In the genomic region with DNA sequence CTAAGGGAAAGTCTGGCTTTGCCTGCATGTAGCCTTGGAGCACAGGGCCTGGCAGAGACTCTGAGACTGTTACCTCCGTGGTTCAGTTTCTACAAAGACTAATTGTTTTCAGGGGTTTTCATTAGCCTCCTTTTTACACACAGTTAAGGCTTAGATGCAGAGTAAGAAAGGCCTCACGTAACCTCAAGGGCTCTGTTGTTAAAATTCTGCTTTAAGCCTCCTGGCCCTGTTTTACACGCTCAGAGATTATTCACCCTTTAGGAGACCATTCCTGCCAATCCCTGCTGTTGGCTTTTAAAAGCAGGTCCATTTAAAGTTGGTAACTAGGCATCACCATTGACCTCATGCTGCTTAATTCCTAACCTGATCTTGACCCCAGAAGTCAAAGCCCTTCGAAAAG, we compare ENCODE assay signal across 25 mouse cellular contexts. TPM values are rescaled to one million over a fixed set of nuclear protein-coding genes. Genes with fewer than 3 reads are reported as not detected.
A peak's percentile ranks its signal among the peaks of the same experiment; 100 is the strongest.
DNase-seq lines count a peak whose midpoint lies in the region; ATAC-seq and TF ChIP-seq lines count a peak whose summit lies in the region.
"Had no signal": no experiment of that assay in that cellular context is flagged by ENCODE, and none has a peak within 500 bp of the region (broad histone marks: within the 10 kb centered on the region; RNA-seq: fewer than 3 reads in every experiment).

No protein-coding gene starts in this region.

- 0 out of 2 replicates have a peak, but pooled peaks cover 2% of the 10 kb centered on the region for H3K4me1 ChIP-seq in embryonic facial prominence, embryonic 13.5 days
- peaks cover 7% of the 10 kb centered on the region; the same call in 1 of the 2 replicates for H3K4me1 ChIP-seq in embryonic facial prominence, embryonic 10.5 days
- H3K4me1 ChIP-seq in limb, embryonic 11.5 days (ENCODE audit: control insufficient read depth, insufficient read depth, low read length) = peaks cover 6% of the 10 kb centered on the region; the same call in 1 of the 2 replicates
- peaks cover 9% of the 10 kb centered on the region for H3K4me1 ChIP-seq in limb, embryonic 14.5 days (ENCODE audit: control insufficient read depth, insufficient read depth, low read length)
- H3K4me1 ChIP-seq: embryonic facial prominence, embryonic 12.5 days; forebrain, embryonic 13.5 days; heart, embryonic 12.5 days; heart, embryonic 15.5 days; hindbrain, embryonic 15.5 days had no signal

- H3K4me2 ChIP-seq in embryonic facial prominence, embryonic 13.5 days = no peak overlapping the region
- H3K4me2 ChIP-seq in limb, embryonic 11.5 days (ENCODE audit: low read depth, severe bottlenecking) = no peak overlapping the region
- no peak overlapping the region for H3K4me2 ChIP-seq in limb, embryonic 14.5 days (replicated peaks; ENCODE audit: low read depth, low read length, severe bottlenecking)
- H3K4me2 ChIP-seq: embryonic facial prominence, embryonic 12.5 days; forebrain, embryonic 13.5 days; heart, embryonic 12.5 days; heart, embryonic 15.5 days; hindbrain, embryonic 12.5 days; hindbrain, embryonic 15.5 days had no signal

- WGBS in embryonic facial prominence, embryonic 13.5 days = 36% methylated on average over 4 of the region's 4 CpGs
- WGBS in embryonic facial prominence, embryonic 10.5 days = 36% methylated on average over 4 of the region's 4 CpGs
- 17% methylated on average over 4 of the region's 4 CpGs for WGBS in limb, embryonic 11.5 days
- whole genome bisulfite sequencing in limb, embryonic 14.5 days = 25% methylated on average over 4 of the region's 4 CpGs

- no peak for TF ChIP-seq POLR2A in limb, embryonic 14.5 days (IDR thresholded peaks at IDR 0.05; ENCODE audit: borderline replicate concordance, extremely low read depth, insufficient read depth, insufficient read length)

- no peaks in the 10 kb centered on the region for H3K9me3 ChIP-seq in embryonic facial prominence, embryonic 13.5 days
- H3K9me3 ChIP-seq in embryonic facial prominence, embryonic 10.5 days = no peaks in the 10 kb centered on the region
- H3K9me3 ChIP-seq in limb, embryonic 11.5 days (ENCODE audit: control insufficient read depth, low read length) = no peaks in the 10 kb centered on the region
- no peaks in the 10 kb centered on the region for H3K9me3 ChIP-seq in limb, embryonic 14.5 days (ENCODE audit: control insufficient read depth, low read length)
- H3K9me3 ChIP-seq: embryonic facial prominence, embryonic 12.5 days; forebrain, embryonic 10.5 days; forebrain, embryonic 13.5 days; heart, embryonic 12.5 days; heart, embryonic 15.5 days; hindbrain, embryonic 12.5 days; hindbrain, embryonic 15.5 days had no signal

- H3K27me3 ChIP-seq in embryonic facial prominence, embryonic 13.5 days = no peaks in the 10 kb centered on the region
- no peaks in the 10 kb centered on the region for H3K27me3 ChIP-seq in embryonic facial prominence, embryonic 10.5 days (replicated peaks; ENCODE audit: low read depth, poor library complexity, severe bottlenecking)
- H3K27me3 ChIP-seq in limb, embryonic 11.5 days (ENCODE audit: control insufficient read depth, insufficient read depth, low read length) = no peaks in the 10 kb centered on the region
- no peaks in the 10 kb centered on the region for H3K27me3 ChIP-seq in limb, embryonic 14.5 days (ENCODE audit: control insufficient read depth, insufficient read depth, low read length)
- H3K27me3 ChIP-seq: embryonic facial prominence, embryonic 12.5 days; forebrain, embryonic 13.5 days; heart, embryonic 12.5 days; heart, embryonic 15.5 days; hindbrain, embryonic 12.5 days; hindbrain, embryonic 15.5 days had no signal

- no peak for ATAC-seq in embryonic facial prominence, embryonic 13.5 days (ENCODE audit: insufficient number of reproducible peaks, insufficient read depth, low FRiP score, low TSS enrichment, low read depth)
- ATAC-seq in limb, embryonic 11.5 days (ENCODE audit: insufficient number of reproducible peaks, low FRiP score, low TSS enrichment, low read depth) = peak; percentile 72
- ATAC-seq in limb, embryonic 14.5 days (ENCODE audit: low FRiP score, low read depth) = 0 out of 2 replicates have a peak, but pooled peaks have one; percentile 30
- ATAC-seq: forebrain, embryonic 13.5 days; forebrain, embryonic 16.5 days; Patski had no signal

- DNase-seq in embryonic facial prominence, embryonic 10.5 days (ENCODE audit: low spot score) = no peak
- DNase-seq in lung, postnatal 36 days = peak; percentile 41
- no peak for DNase-seq in lung, adult 18-20 months
- DNase-seq in limb, embryonic 11.5 days (ENCODE audit: low spot score) = peak; percentile 42
- peak; percentile 46 for DNase-seq in limb, embryonic 14.5 days (ENCODE audit: low spot score)
- DNase-seq in heart, postnatal 4 days = no peak
- no peak for DNase-seq in frontal cortex, postnatal 25 days (ENCODE audit: low spot score in 2 of 2)
- DNase-seq: adrenal gland, postnatal 10 days; adrenal gland, postnatal 36 days; cerebellum, adult 18-20 months; cerebellum, adult 9-10 months; cerebellum, postnatal 14 days; gastrocnemius, postnatal 10 days; gastrocnemius, postnatal 36 days; heart, postnatal 14 days had no signal

- H3K9ac ChIP-seq in embryonic facial prominence, embryonic 13.5 days = no peak overlapping the region
- no peak overlapping the region for H3K9ac ChIP-seq in limb, embryonic 11.5 days (ENCODE audit: low read length)
- no peak overlapping the region for H3K9ac ChIP-seq in limb, embryonic 14.5 days (ENCODE audit: low read depth, low read length, severe bottlenecking)
- H3K9ac ChIP-seq: embryonic facial prominence, embryonic 12.5 days; forebrain, embryonic 13.5 days; heart, embryonic 12.5 days; heart, embryonic 15.5 days; hindbrain, embryonic 12.5 days; hindbrain, embryonic 15.5 days had no signal

- H3K36me3 ChIP-seq in embryonic facial prominence, embryonic 13.5 days = no peaks in the 10 kb centered on the region
- no peaks in the 10 kb centered on the region for H3K36me3 ChIP-seq in embryonic facial prominence, embryonic 10.5 days (replicated peaks)
- H3K36me3 ChIP-seq in limb, embryonic 11.5 days (ENCODE audit: control insufficient read depth, insufficient read depth, low read length) = no peaks in the 10 kb centered on the region
- no peaks in the 10 kb centered on the region for H3K36me3 ChIP-seq in limb, embryonic 14.5 days (ENCODE audit: control insufficient read depth, insufficient read depth, low read length)
- H3K36me3 ChIP-seq: embryonic facial prominence, embryonic 12.5 days; forebrain, embryonic 10.5 days; heart, embryonic 12.5 days; heart, embryonic 15.5 days; hindbrain, embryonic 12.5 days; hindbrain, embryonic 15.5 days had no signal

- H3K4me3 ChIP-seq in embryonic facial prominence, embryonic 13.5 days = no peak overlapping the region
- no peak overlapping the region for H3K4me3 ChIP-seq in embryonic facial prominence, embryonic 10.5 days
- H3K4me3 ChIP-seq in limb, embryonic 11.5 days (ENCODE audit: low read depth, low read length) = no peak overlapping the region
- no peak overlapping the region for H3K4me3 ChIP-seq in limb, embryonic 14.5 days (replicated peaks; ENCODE audit: low read length)
- H3K4me3 ChIP-seq: embryonic facial prominence, embryonic 12.5 days; forebrain, embryonic 10.5 days; forebrain, embryonic 13.5 days; heart, embryonic 12.5 days; heart, embryonic 15.5 days; hindbrain, embryonic 12.5 days; hindbrain, embryonic 15.5 days had no signal

- H3K27ac ChIP-seq in embryonic facial prominence, embryonic 13.5 days = peak overlapping the region; percentile 12; the same call in 1 of the 2 replicates
- H3K27ac ChIP-seq in embryonic facial prominence, embryonic 10.5 days (replicated peaks) = no peak overlapping the region
- no peak overlapping the region for H3K27ac ChIP-seq in limb, embryonic 11.5 days (replicated peaks; ENCODE audit: low read depth, low read length)
- no peak overlapping the region for H3K27ac ChIP-seq in limb, embryonic 14.5 days (replicated peaks; ENCODE audit: low read depth, low read length)
- H3K27ac ChIP-seq: embryonic facial prominence, embryonic 12.5 days; forebrain, embryonic 10.5 days; forebrain, embryonic 13.5 days; heart, embryonic 15.5 days; hindbrain, embryonic 12.5 days; hindbrain, embryonic 15.5 days had no signal

RNA-seq across cellular contexts. Expression of a gene that starts 22.5 kb away (rescaled TPM):
- 12.0 and 20.1 TPM in 2 replicates for polyA plus RNA-seq in embryonic facial prominence, embryonic 13.5 days (2015; fragmentation: Nextera tagmentation; extraction: Ambion mirVana)
- 8.7 and 9.7 TPM in 2 replicates for polyA plus RNA-seq in embryonic facial prominence, embryonic 10.5 days (2016; fragmentation: Nextera tagmentation; extraction: Ambion mirVana)
- 43.9 and 46.8 TPM in 2 replicates for polyA plus RNA-seq in limb, embryonic 11.5 days (2014; fragmentation: Nextera tagmentation; extraction: Ambion mirVana)
- 22.4 and 29.4 TPM in 2 replicates for polyA plus RNA-seq in limb, embryonic 14.5 days (2012; rRNA removed)
- polyA plus RNA-seq in limb, embryonic 14.5 days (2014; fragmentation: Nextera tagmentation; extraction: Ambion mirVana) = 20.4 and 28.4 TPM in 2 replicates
- 1 to 10 TPM; 7.9 to 8.0 TPM for total RNA-seq in heart, postnatal 4 days (2021)

Comparison
In these comparisons a context has a peak if more than half of its experiments do, and no peak if none do; other contexts are left out.
1. DNase-seq: peak in lung, postnatal 36 days (single experiment), limb, embryonic 11.5 days (single experiment) and limb, embryonic 14.5 days (single experiment); none in embryonic facial prominence, embryonic 10.5 days (single experiment), lung, adult 18-20 months (0 of 2), heart, postnatal 4 days (single experiment) and frontal cortex, postnatal 25 days (0 of 2).